Mouse (Mus musculus) heart, postnatal 0 days (tissue): Measurements from ENCODE around the gene D230025D16Rik.

ENCODE experiments used
- CTCF ChIP-seq: IDR thresholded peaks from 2 replicates; pipeline ENCODE4 v1.5.1; 2016; ENCODE audit warnings: antibody characterized with exemption, control low read depth, low read depth
- EP300 ChIP-seq: IDR thresholded peaks from 2 replicates; pipeline ENCODE4 v1.6.1; 2016; ENCODE audit warnings: antibody characterized with exemption, low read depth

DNA sequence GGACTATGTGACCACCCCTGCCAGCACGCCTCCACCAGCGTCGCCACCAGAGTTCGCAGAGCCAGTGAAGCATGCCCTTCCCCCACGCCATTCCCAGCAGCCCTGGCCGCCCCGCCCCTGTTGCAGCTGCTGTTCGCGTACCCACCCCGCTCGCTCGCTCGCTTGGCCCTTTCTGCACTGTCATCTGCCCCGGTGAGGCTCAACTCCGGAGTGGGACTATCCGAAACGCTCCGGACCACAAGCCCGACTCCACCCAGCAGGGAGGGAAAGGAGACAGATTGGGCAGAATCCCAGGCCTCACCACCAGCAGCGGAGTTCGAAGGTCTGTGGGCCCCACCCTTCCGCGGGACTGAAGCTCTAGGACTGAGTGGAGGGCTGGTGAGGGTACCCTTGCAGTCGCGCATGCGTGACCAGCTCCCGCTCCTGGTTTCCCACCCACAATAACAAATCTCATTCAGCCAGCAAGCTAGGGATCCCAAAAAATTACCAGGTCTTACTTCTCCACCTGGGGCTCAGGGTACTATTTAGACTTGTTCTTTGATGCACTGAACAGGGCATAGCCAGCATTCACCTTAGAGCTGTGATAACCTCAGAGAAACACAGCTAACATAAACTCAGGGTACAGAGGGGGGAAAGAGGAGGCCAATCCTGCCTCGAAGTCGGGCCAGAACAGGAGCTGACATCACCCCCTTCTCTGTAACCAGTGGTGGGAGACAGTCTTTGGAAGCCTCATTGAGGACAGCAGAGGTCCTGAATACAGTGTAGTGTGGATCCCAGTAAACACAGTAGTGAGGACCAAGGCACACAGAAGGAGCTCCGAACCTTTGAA, 51.6 kb downstream of the D230025D16Rik start:
- no peak for TF ChIP-seq CTCF
- TF ChIP-seq EP300 = no peak
